Mouse (Mus musculus) liver, embryonic 14.5 days (tissue): ENCODE measurements around the gene Elk1.

Source experiments
- CTCF ChIP-seq: IDR thresholded peaks from 2 replicates; pipeline ENCODE4 v1.5.1; 2016; ENCODE audit warnings: antibody characterized with exemption, low read depth, control low read depth
- EP300 ChIP-seq: IDR thresholded peaks from 2 replicates; pipeline ENCODE4 v1.6.1; 2016; ENCODE audit warnings: antibody characterized with exemption, low read depth

DNA sequence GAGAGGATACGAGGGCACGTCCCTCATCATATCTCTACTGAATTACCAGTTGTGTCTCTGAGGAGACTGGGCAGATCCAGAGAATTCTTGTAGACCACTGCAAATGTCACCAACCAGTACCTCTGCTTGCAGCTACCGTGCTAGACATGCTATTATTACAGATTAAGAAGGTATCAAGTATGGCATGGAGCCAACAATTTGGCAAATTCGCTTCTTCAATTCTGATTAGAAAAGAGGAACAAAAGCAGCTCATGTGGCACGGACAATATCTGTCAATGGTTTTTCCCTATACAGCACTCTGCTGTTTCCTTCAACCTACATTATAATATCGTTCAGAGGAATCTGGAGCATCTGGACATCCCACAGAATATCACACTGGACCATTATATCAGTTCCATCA, 36.7 kb downstream of the Elk1 start:
- TF ChIP-seq CTCF (no peak), EP300 (no peak)
